Mouse (Mus musculus) MEL (cell line): Measurements from ENCODE around the gene Srgap2. TPM values are rescaled to one million over a fixed set of nuclear protein-coding genes. Genes with fewer than 3 reads are reported as not detected.

ENCODE experiments used
- DNase-seq: peaks from one replicate; pipeline ENCODE4 v3.0.0; 2011; ENCODE audit warnings: low read depth, low spot score
- H3K27ac ChIP-seq: 2 replicates; pipeline ENCODE4 v1.5.1; 2012; ENCODE audit warnings: low read depth, mild to moderate bottlenecking, control low read depth, low read length, moderate library complexity; ENCODE audit not compliant: control insufficient read depth
- H3K27me3 ChIP-seq, 2 experiments: fragments of 150-350 bp in 1 of 2; sonication (generic) in 1 of 2; 2 replicates each; pipeline ENCODE4 v1.6.1; 2012; ENCODE audit warnings: low read length in 2 of 2, mild to moderate bottlenecking in 2 of 2, improper control_type of control experiment in 1 of 2, moderate library complexity in 1 of 2; ENCODE audit not compliant: insufficient read depth in 2 of 2, control insufficient read depth in 1 of 2
- H3K36me3 ChIP-seq, 2 experiments: 2 replicates each; pipeline ENCODE4 v1.6.1; 2012 to 2014; ENCODE audit warnings: low read length in 2 of 2, improper control_type of control experiment in 1 of 2, inconsistent platforms in 1 of 2, mild to moderate bottlenecking in 1 of 2; ENCODE audit not compliant: insufficient read depth in 2 of 2, control insufficient read depth in 1 of 2
- H3K4me1 ChIP-seq, 2 experiments: fragments of 150-350 bp in 1 of 2; sonication (generic) in 1 of 2; 2 replicates each; pipeline ENCODE4 v1.6.1; 2012; ENCODE audit warnings: low read length in 2 of 2, improper control_type of control experiment in 1 of 2, mild to moderate bottlenecking in 1 of 2; ENCODE audit not compliant: insufficient read depth in 2 of 2, control insufficient read depth in 1 of 2
- H3K4me3 ChIP-seq, 2 experiments: fragments of 150-350 bp in 1 of 2; sonication (generic) in 1 of 2; 2 replicates each; pipeline ENCODE4 v1.5.1; 2012; ENCODE audit warnings: low read depth in 2 of 2, low read length in 2 of 2, mild to moderate bottlenecking in 2 of 2, moderate library complexity in 2 of 2, control low read depth in 1 of 2, improper control_type of control experiment in 1 of 2; ENCODE audit not compliant: control insufficient read depth in 1 of 2, insufficient read depth in 1 of 2
- H3K79me2 ChIP-seq: 2 replicates; pipeline ENCODE4 v1.6.1; 2012; ENCODE audit warnings: mild to moderate bottlenecking, low read length, moderate library complexity; ENCODE audit not compliant: control insufficient read depth, poor library complexity, insufficient read depth
- H3K9ac ChIP-seq: 2 replicates; pipeline ENCODE4 v1.6.1; 2012; ENCODE audit warnings: low read depth, mild to moderate bottlenecking, control low read depth, low read length, moderate library complexity; ENCODE audit not compliant: control insufficient read depth, poor library complexity, severe bottlenecking
- H3K9me3 ChIP-seq: fragments of 150-350 bp; sonication (generic); replicated peaks from 2 replicates; pipeline ENCODE4 v1.6.1; 2012; ENCODE audit warnings: mild to moderate bottlenecking, low read length, improper control_type of control experiment, moderate library complexity; ENCODE audit not compliant: insufficient read depth
- BHLHE40 ChIP-seq: IDR thresholded peaks from 2 replicates; pipeline ENCODE4 v1.6.1; 2012; ENCODE audit warnings: low read depth, mild to moderate bottlenecking, inconsistent platforms, low read length, improper control_type of control experiment, borderline replicate concordance
- CHD2 ChIP-seq: IDR thresholded peaks from 2 replicates; pipeline ENCODE4 v1.6.1; 2011; ENCODE audit warnings: low read length, improper control_type of control experiment
- CTCF ChIP-seq, 3 experiments: IDR thresholded peaks in 2 of 3; conservative IDR thresholded peaks in 1 of 3; 2 replicates each; pipeline ENCODE4 v1.5.1; 2011 to 2012; ENCODE audit warnings: low read length in 3 of 3, low read depth in 2 of 3, mild to moderate bottlenecking in 2 of 3, improper control_type of control experiment in 1 of 3, inconsistent platforms in 1 of 3, mixed read lengths in 1 of 3, moderate library complexity in 1 of 3; ENCODE audit not compliant: control insufficient read depth in 1 of 3, insufficient read depth in 1 of 3, poor library complexity in 1 of 3, severe bottlenecking in 1 of 3
- E2F4 ChIP-seq: IDR thresholded peaks from 2 replicates; pipeline ENCODE4 v1.6.1; 2011; ENCODE audit warnings: low read depth, low read length, improper control_type of control experiment, borderline replicate concordance
- ELF1 ChIP-seq: IDR thresholded peaks from 2 replicates; pipeline ENCODE4 v1.6.1; 2014; ENCODE audit warnings: low read depth, mild to moderate bottlenecking, inconsistent platforms, low read length, improper control_type of control experiment, moderate library complexity
- EP300 ChIP-seq, 2 experiments: IDR thresholded peaks; 2 replicates each; pipeline ENCODE4 v1.6.1; 2011; ENCODE audit warnings: improper control_type of control experiment in 2 of 2, low read length in 2 of 2, low read depth in 1 of 2, mild to moderate bottlenecking in 1 of 2
- MAZ ChIP-seq: IDR thresholded peaks from 2 replicates; pipeline ENCODE4 v1.6.1; 2012; ENCODE audit warnings: low read depth, mild to moderate bottlenecking, inconsistent platforms, low read length, improper control_type of control experiment
- MEF2A ChIP-seq: IDR thresholded peaks from 2 replicates; pipeline ENCODE4 v1.6.1; 2014; ENCODE audit warnings: low read depth, mild to moderate bottlenecking, inconsistent platforms, low read length, improper control_type of control experiment; ENCODE audit not compliant: poor library complexity, insufficient replicate concordance, severe bottlenecking; ENCODE audit errors: extremely low read depth
- MXI1 ChIP-seq: IDR thresholded peaks from 2 replicates; pipeline ENCODE4 v1.6.1; 2011; ENCODE audit warnings: mild to moderate bottlenecking, low read depth, low read length, improper control_type of control experiment
- MYB ChIP-seq: IDR thresholded peaks from 2 replicates; pipeline ENCODE4 v1.6.1; 2011; ENCODE audit warnings: mild to moderate bottlenecking, low read depth, low read length, improper control_type of control experiment
- NRF1 ChIP-seq: IDR thresholded peaks from 2 replicates; pipeline ENCODE4 v1.6.1; 2014; ENCODE audit warnings: low read depth, mild to moderate bottlenecking, inconsistent platforms, low read length, improper control_type of control experiment, moderate library complexity; ENCODE audit not compliant: poor library complexity, insufficient read depth, severe bottlenecking
- POLR2A ChIP-seq, 2 experiments: IDR thresholded peaks; 2 replicates each; pipeline ENCODE4 v1.6.1; 2011 to 2012; ENCODE audit warnings: low read length in 2 of 2, mild to moderate bottlenecking in 2 of 2, control low read depth in 1 of 2, improper control_type of control experiment in 1 of 2, low read depth in 1 of 2, moderate library complexity in 1 of 2; ENCODE audit not compliant: control insufficient read depth in 1 of 2, insufficient read depth in 1 of 2, poor library complexity in 1 of 2
- POLR2AphosphoS2 ChIP-seq: IDR thresholded peaks from 2 replicates; pipeline ENCODE4 v1.6.1; 2011; ENCODE audit warnings: low read length, improper control_type of control experiment
- POLR2AphosphoS5 ChIP-seq: IDR thresholded peaks from 2 replicates; pipeline ENCODE4 v1.6.1; 2012; ENCODE audit warnings: low read depth, borderline replicate concordance, mild to moderate bottlenecking, inconsistent platforms, low read length, moderate library complexity, mixed read lengths
- RAD21 ChIP-seq: IDR thresholded peaks from 2 replicates; pipeline ENCODE4 v1.6.1; 2011; ENCODE audit warnings: mild to moderate bottlenecking, low read depth, low read length, improper control_type of control experiment
- RCOR1 ChIP-seq: IDR thresholded peaks from 2 replicates; pipeline ENCODE4 v1.6.1; 2012; ENCODE audit warnings: low read depth, mild to moderate bottlenecking, inconsistent platforms, low read length, improper control_type of control experiment
- SIN3A ChIP-seq: IDR thresholded peaks from 2 replicates; pipeline ENCODE4 v1.6.1; 2012; ENCODE audit warnings: low read length, improper control_type of control experiment, inconsistent platforms
- TBP ChIP-seq: IDR thresholded peaks from 2 replicates; pipeline ENCODE4 v1.8.0; 2011; ENCODE audit warnings: low read depth, low read length, improper control_type of control experiment
- TCF12 ChIP-seq: IDR thresholded peaks from 2 replicates; pipeline ENCODE4 v1.6.1; 2014; ENCODE audit warnings: low read depth, mild to moderate bottlenecking, inconsistent platforms, low read length, improper control_type of control experiment, moderate library complexity
- USF1 ChIP-seq: IDR thresholded peaks from 2 replicates; pipeline ENCODE4 v1.6.1; 2014; ENCODE audit warnings: low read depth, mild to moderate bottlenecking, inconsistent platforms, low read length, improper control_type of control experiment, moderate library complexity
- USF2 ChIP-seq, 2 experiments: IDR thresholded peaks; 2 replicates each; pipeline ENCODE4 v1.6.1; 2011 to 2012; ENCODE audit warnings: improper control_type of control experiment in 2 of 2, low read length in 2 of 2, borderline replicate concordance in 1 of 2, inconsistent platforms in 1 of 2, low read depth in 1 of 2, mild to moderate bottlenecking in 1 of 2; ENCODE audit not compliant: insufficient read depth in 1 of 2
- ZMIZ1 ChIP-seq: IDR thresholded peaks from 2 replicates; pipeline ENCODE4 v1.6.1; 2012; ENCODE audit warnings: low read depth, mild to moderate bottlenecking, inconsistent platforms, low read length, improper control_type of control experiment, moderate library complexity
- polyA plus RNA-seq, 2 experiments: library from polyadenylated mRNA; stranded (reverse) in 1 of 2; unstranded in 1 of 2; fragments of >175 nt in 1 of 2; fragments of >200 nt in 1 of 2; gene quantifications; 2 replicates each; pipeline versions ENCODE4 v1.2.1 to v1.2.4; 2012; ENCODE audit warnings: low replicate concordance in 2 of 2, low read depth in 1 of 2; ENCODE audit not compliant: insufficient read length in 2 of 2, insufficient read depth in 1 of 2, missing spikeins in 1 of 2
- total RNA-seq: library from RNA; depleted of rRNA; stranded (reverse); fragments of 300-350 nt; gene quantifications from 2 replicates; pipeline ENCODE4 v1.2.3, GENCODE M21; 2012

The Srgap2 gene
- total and polyA plus RNA-seq, 3 experiments, result 9.0 to 25.3 TPM; not detected in 1

- DNase-seq, result no peak
- H3K4me3 ChIP-seq, result no peak overlapping the region
- H3K79me2 ChIP-seq, result peaks cover 18% of the 10 kb centered on the region; the same call in 1 of the 2 replicates
- no peak overlapping the region for H3K27ac ChIP-seq
- peaks cover 0 to 35% of the 10 kb centered on the region in 2 experiments; a peak in 3 of 4 replicates for H3K36me3 ChIP-seq
- no peaks in the 10 kb centered on the region for H3K9me3 ChIP-seq
- H3K4me1 ChIP-seq, result peaks cover 16 to 17% of the 10 kb centered on the region in 2 experiments
- H3K9ac ChIP-seq, result no peak overlapping the region
- TF ChIP-seq ZMIZ1, result no peak
- TF ChIP-seq SIN3A, result no peak
- no peak for TF ChIP-seq RAD21
- no peak for TF ChIP-seq MAZ
- TF ChIP-seq ELF1, result no peak
- TF ChIP-seq TCF12, result no peak
- no peaks in the 10 kb centered on the region for H3K27me3 ChIP-seq
Observed at GRCm38 (mm10) chr1:131465855-131466254, 61.3 kb downstream of the Srgap2 start.

- Histone ChIP-seq H3K36me3 (peaks cover 0 to 28% of the 10 kb centered on the region in 2 experiments; a peak in 2 of 4 replicates), H3K27ac (peak overlapping the region; percentile 32; the same call in 1 of the 2 replicates), H3K4me1 (peaks cover 9 to 13% of the 10 kb centered on the region in 2 experiments), H3K27me3 (no peaks in the 10 kb centered on the region), H3K4me3 (no peak overlapping the region), H3K9ac (no peak overlapping the region), H3K79me2 (peaks cover 17% of the 10 kb centered on the region), H3K9me3 (no peaks in the 10 kb centered on the region)
- DNase-seq, result peak; percentile 59
- TF ChIP-seq NRF1 (no peak), TCF12 (no peak), USF2 (IDR thresholded peaks at IDR 0.05; ENCODE audit: borderline replicate concordance in 1 of 2, insufficient read depth in 1 of 2, low read depth in 1 of 2, low read length in 2 of 2) (no peak), CTCF (IDR thresholded peaks at IDR 0.05 in 2 of 3, conservative IDR thresholded peaks at IDR 0.05 in 1 of 3; ENCODE audit: control insufficient read depth in 1 of 3, insufficient read depth in 1 of 3, low read depth in 2 of 3, low read length in 3 of 3, poor library complexity in 1 of 3, severe bottlenecking in 1 of 3) (no peak), ZMIZ1 (no peak), RCOR1 (peak; percentile 69), POLR2AphosphoS5 (no peak), MEF2A (0 out of 2 replicates have a peak, but pooled peaks have one; percentile 10), MYB (no peak), E2F4 (no peak), TBP (no peak), POLR2A (IDR thresholded peaks at IDR 0.05; ENCODE audit: control insufficient read depth in 1 of 2, insufficient read depth in 1 of 2, low read depth in 1 of 2, low read length in 2 of 2, poor library complexity in 1 of 2) (no peak), CHD2 (no peak), MXI1 (0 out of 2 replicates have a peak, but pooled peaks have one; percentile 21), EP300 (IDR thresholded peaks at IDR 0.05; ENCODE audit: low read depth in 1 of 2, low read length in 2 of 2) (no peak), BHLHE40 (peak; percentile 33; the same call in 1 of the 2 replicates), RAD21 (no peak), USF1 (no peak), POLR2AphosphoS2 (no peak)
Observed at GRCm38 (mm10) chr1:131463953-131464627, 63.1 kb downstream of the Srgap2 start.
